Mouse (Mus musculus) kidney, embryonic 14.5 days (tissue): Measurements from ENCODE around the gene Rhobtb3. TPM values are rescaled to one million over a fixed set of nuclear protein-coding genes. Genes with fewer than 3 reads are reported as not detected.
"Not testable (repeated sequence)": the region's sequence is repeated elsewhere in the genome, so short reads cannot be mapped to it uniquely, and the experiment has no call there.

Experiments
- ATAC-seq: fragments of 200-750 bp; cut with Nextera tagmentation; 2 replicates; pipeline ENCODE4 v1.8.0; 2017; ENCODE audit warnings: moderate number of reproducible peaks, mild to moderate bottlenecking, moderate TSS enrichment, moderate library complexity; ENCODE audit not compliant: low FRiP score, low TSS enrichment
- H3K27ac ChIP-seq: fragments of 300-500 bp; sonication (generic); 2 replicates; pipeline ENCODE4 v1.5.1; 2014; ENCODE audit warnings: low read depth, mild to moderate bottlenecking, low read length, moderate library complexity, mixed read lengths
- H3K27me3 ChIP-seq: fragments of 300-500 bp; sonication (generic); 2 replicates; pipeline ENCODE4 v1.6.1; 2014; ENCODE audit warnings: mild to moderate bottlenecking, low read length; ENCODE audit not compliant: control insufficient read depth, insufficient read depth
- H3K36me3 ChIP-seq: fragments of 300-500 bp; sonication (generic); 2 replicates; pipeline ENCODE4 v1.6.1; 2014; ENCODE audit warnings: low read length, mixed read lengths; ENCODE audit not compliant: control insufficient read depth, insufficient read depth
- H3K4me1 ChIP-seq: fragments of 300-500 bp; sonication (generic); 2 replicates; pipeline ENCODE4 v1.6.1; 2014; ENCODE audit warnings: low read length, mixed read lengths; ENCODE audit not compliant: control insufficient read depth, insufficient read depth
- H3K4me2 ChIP-seq: fragments of 300-500 bp; sonication (generic); replicated peaks from 2 replicates; pipeline ENCODE4 v1.6.1; 2014; ENCODE audit warnings: low read depth, mild to moderate bottlenecking, low read length
- H3K4me3 ChIP-seq: fragments of 300-500 bp; sonication (generic); 2 replicates; pipeline ENCODE4 v1.5.1; 2014; ENCODE audit warnings: mild to moderate bottlenecking, low read length
- H3K9ac ChIP-seq: fragments of 300-500 bp; sonication (generic); 2 replicates; pipeline ENCODE4 v1.6.1; 2014; ENCODE audit warnings: low read depth, mild to moderate bottlenecking, low read length, moderate library complexity
- H3K9me3 ChIP-seq: fragments of 300-500 bp; sonication (generic); 2 replicates; pipeline ENCODE4 v1.6.1; 2016; ENCODE audit warnings: low read length; ENCODE audit not compliant: control insufficient read depth
- WGBS: fragments of 180-500 bp; shearing (Covaris S2); extraction: QIAGEN DNeasy Blood & Tissue Kit; methylation state at CpG from one replicate; pipeline ENCODE4 v1.1.7; 2014; 5-methylcytosine and 5-hydroxymethylcytosine counted together
- polyA plus RNA-seq: library from polyadenylated mRNA; unstranded; fragments of >200 nt; fragmentation: Nextera tagmentation; extraction: Ambion mirVana; gene quantifications from 2 replicates; pipeline ENCODE4 v1.2.1, GENCODE M21; 2014

Gene Rhobtb3
- polyA plus RNA-seq, 1 experiment from 2014 or later: 67.0 TPM

GRCm38 (mm10) chr13:75835461-75835860 lies 108.3 kb downstream of the Rhobtb3 start:
- H3K27ac ChIP-seq: no peak overlapping the region
- peaks cover 3% of the 10 kb centered on the region for H3K4me1 ChIP-seq
- no peaks in the 10 kb centered on the region for H3K36me3 ChIP-seq
- no peaks in the 10 kb centered on the region for H3K9me3 ChIP-seq
- 63% methylated on average over 2 of the region's 2 CpGs for WGBS
- no peak for ATAC-seq
- no peak overlapping the region for H3K4me3 ChIP-seq
- H3K9ac ChIP-seq: no peak overlapping the region
- H3K27me3 ChIP-seq: no peaks in the 10 kb centered on the region
- no peak overlapping the region for H3K4me2 ChIP-seq

- Histone ChIP-seq H3K4me2 (no peak overlapping the region), H3K9me3 (no peaks in the 10 kb centered on the region), H3K4me3 (no peak overlapping the region), H3K27me3 (no peaks in the 10 kb centered on the region), H3K9ac (no peak overlapping the region), H3K4me1 (no peaks in the 10 kb centered on the region), H3K36me3 (no peaks in the 10 kb centered on the region), H3K27ac (no peak overlapping the region)
- ATAC-seq: no peak
Measured at GRCm38 (mm10) chr13:75833499-75833898, 110.2 kb downstream of the Rhobtb3 start.

DNA sequence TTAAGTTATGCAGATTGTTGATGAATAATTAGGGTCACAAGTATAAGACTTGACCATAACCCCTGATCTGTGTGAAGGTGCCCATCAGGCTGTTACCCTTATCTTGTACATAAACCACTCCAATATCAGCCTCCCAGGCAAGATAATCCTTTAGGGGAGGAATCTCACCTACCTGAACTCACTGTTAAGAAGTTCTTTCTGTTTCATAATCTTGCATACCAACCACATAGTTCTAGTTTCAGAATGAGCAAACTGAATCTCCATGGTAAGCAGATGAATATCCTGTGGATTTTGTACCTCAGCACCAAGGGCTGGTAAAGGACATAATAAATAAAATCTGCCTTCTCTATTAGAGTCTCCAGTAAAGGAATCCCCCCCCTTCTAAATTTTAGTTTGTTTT lies 111.0 kb downstream of the Rhobtb3 start:
- Histone ChIP-seq H3K4me3 (no peak overlapping the region), H3K27ac (no peak overlapping the region), H3K27me3 (no peaks in the 10 kb centered on the region), H3K4me1 (no peaks in the 10 kb centered on the region), H3K9ac (no peak overlapping the region), H3K9me3 (no peaks in the 10 kb centered on the region), H3K36me3 (no peaks in the 10 kb centered on the region), H3K4me2 (no peak overlapping the region)
- no peak for ATAC-seq

DNA sequence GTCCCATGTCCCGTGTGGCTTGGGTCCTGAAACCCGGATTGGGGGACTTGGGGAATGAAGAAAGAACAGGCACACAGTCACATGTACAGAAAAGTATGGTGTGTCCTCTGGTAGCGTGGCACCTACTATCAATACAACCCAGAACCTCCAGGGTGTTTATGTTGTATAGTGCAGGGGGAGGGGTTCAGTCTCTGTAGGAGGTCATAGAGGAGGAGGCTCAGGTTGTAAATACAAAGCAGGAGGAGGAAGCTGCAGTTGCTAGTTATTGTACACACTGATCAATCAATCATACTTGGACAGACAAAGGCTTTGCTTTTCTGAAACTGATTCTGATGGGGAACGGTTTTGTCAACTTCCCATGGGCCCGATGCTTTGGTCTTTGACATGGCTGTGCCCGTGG lies 112.0 kb downstream of the Rhobtb3 start:
- WGBS: 84% methylated on average over 6 of the region's 6 CpGs
- no peaks in the 10 kb centered on the region for H3K9me3 ChIP-seq
- H3K27ac ChIP-seq: no peak overlapping the region
- H3K4me3 ChIP-seq: no peak overlapping the region
- H3K27me3 ChIP-seq: no peaks in the 10 kb centered on the region
- H3K4me2 ChIP-seq: no peak overlapping the region
- H3K9ac ChIP-seq: no peak overlapping the region
- H3K4me1 ChIP-seq: no peaks in the 10 kb centered on the region
- ATAC-seq: no peak
- no peaks in the 10 kb centered on the region for H3K36me3 ChIP-seq

- no peaks in the 10 kb centered on the region for H3K36me3 ChIP-seq
- no peak overlapping the region for H3K27ac ChIP-seq
- no peak overlapping the region for H3K4me3 ChIP-seq
- 88% methylated on average over 1 of the region's 1 CpGs for WGBS
- H3K4me2 ChIP-seq: no peak overlapping the region
- ATAC-seq: no peak
- H3K9ac ChIP-seq: no peak overlapping the region
- H3K4me1 ChIP-seq: no peaks in the 10 kb centered on the region
- no peaks in the 10 kb centered on the region for H3K9me3 ChIP-seq
- H3K27me3 ChIP-seq: no peaks in the 10 kb centered on the region
Measured at GRCm38 (mm10) chr13:75830708-75831107, 113.0 kb downstream of the Rhobtb3 start.

GRCm38 (mm10) chr13:75825388-75825787 lies 118.3 kb downstream of the Rhobtb3 start:
- 100% methylated on average over 1 of the region's 1 CpGs for WGBS
- no peak for ATAC-seq
- no peaks in the 10 kb centered on the region for H3K9me3 ChIP-seq
- H3K4me2 ChIP-seq: no peak overlapping the region
- H3K9ac ChIP-seq: no peak overlapping the region
- no peak overlapping the region for H3K27ac ChIP-seq
- H3K27me3 ChIP-seq: no peaks in the 10 kb centered on the region
- H3K4me1 ChIP-seq: no peaks in the 10 kb centered on the region
- H3K36me3 ChIP-seq: no peaks in the 10 kb centered on the region
- H3K4me3 ChIP-seq: no peak overlapping the region

GRCm38 (mm10) chr13:75824611-75825319 lies 119.0 kb downstream of the Rhobtb3 start:
- Histone ChIP-seq H3K36me3 (no peaks in the 10 kb centered on the region), H3K4me2 (no peak overlapping the region), H3K4me3 (no peak overlapping the region), H3K9ac (no peak overlapping the region), H3K9me3 (no peaks in the 10 kb centered on the region), H3K4me1 (no peaks in the 10 kb centered on the region), H3K27ac (no peak overlapping the region), H3K27me3 (no peaks in the 10 kb centered on the region)
- 81% methylated on average over 5 of the region's 5 CpGs for WGBS
- no peak for ATAC-seq

GRCm38 (mm10) chr13:75823201-75823600 lies 120.5 kb downstream of the Rhobtb3 start:
- no peak for ATAC-seq
- no peak overlapping the region for H3K4me2 ChIP-seq
- no peaks in the 10 kb centered on the region for H3K4me1 ChIP-seq
- no peaks in the 10 kb centered on the region for H3K27me3 ChIP-seq
- WGBS: 88% methylated on average over 8 of the region's 9 CpGs
- H3K27ac ChIP-seq: no peak overlapping the region
- H3K9me3 ChIP-seq: no peaks in the 10 kb centered on the region
- no peak overlapping the region for H3K9ac ChIP-seq
- no peaks in the 10 kb centered on the region for H3K36me3 ChIP-seq
- no peak overlapping the region for H3K4me3 ChIP-seq

DNA sequence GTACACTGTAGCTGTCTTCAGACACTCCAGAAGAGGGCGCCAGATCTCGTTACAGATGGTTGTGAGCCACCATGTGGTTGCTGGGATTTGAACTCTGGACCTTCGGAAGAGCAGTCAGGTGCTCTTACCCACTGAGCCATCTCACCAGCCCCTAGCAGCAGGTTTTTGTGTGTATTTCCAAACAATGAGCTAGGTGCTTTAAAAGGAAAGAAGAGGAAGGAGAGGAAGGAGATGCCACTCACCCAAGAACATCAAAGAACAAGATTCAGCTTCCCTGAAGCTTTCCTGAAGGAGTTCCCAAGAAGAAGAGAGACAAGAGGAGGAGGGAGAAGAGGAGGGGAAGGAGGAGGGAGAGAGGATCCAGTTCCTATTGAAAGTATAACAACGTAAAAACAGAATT lies 121.4 kb downstream of the Rhobtb3 start:
- H3K9me3 ChIP-seq, H3K4me3 ChIP-seq, H3K36me3 ChIP-seq, H3K4me1 ChIP-seq, H3K4me2 ChIP-seq, H3K9ac ChIP-seq, ATAC-seq, H3K27me3 ChIP-seq, H3K27ac ChIP-seq: not testable (repeated sequence)
- WGBS: 81% methylated on average over 3 of the region's 4 CpGs
